Mouse (Mus musculus) ES-E14 (cell line): ENCODE data around the gene Gab1. TPM values are rescaled to one million over a fixed set of nuclear protein-coding genes. Genes with fewer than 3 reads are reported as not detected.

Source experiments
- DNase-seq: peaks from one replicate; pipeline ENCODE4 v3.0.0-alpha.2; 2013; ENCODE audit warnings: low read depth, low spot score
- H3K27ac ChIP-seq: 2 replicates; pipeline ENCODE4 v1.5.1; 2012; ENCODE audit warnings: low read depth, mild to moderate bottlenecking, low read length, moderate library complexity, mixed read lengths; ENCODE audit not compliant: poor library complexity, insufficient read depth, severe bottlenecking
- H3K36me3 ChIP-seq: 2 replicates; pipeline ENCODE4 v1.6.1; 2012; ENCODE audit warnings: mild to moderate bottlenecking, low read length, moderate library complexity, mixed read lengths; ENCODE audit not compliant: control insufficient read depth, poor library complexity, insufficient read depth, severe bottlenecking
- H3K4me1 ChIP-seq, 2 experiments: fragments of 150-350 bp in 1 of 2; sonication (generic) in 1 of 2; 2 replicates each; pipeline ENCODE4 v1.6.1; 2012; ENCODE audit warnings: low read length in 2 of 2, mild to moderate bottlenecking in 1 of 2, mixed read lengths in 1 of 2; ENCODE audit not compliant: control insufficient read depth in 2 of 2, insufficient read depth in 2 of 2, poor library complexity in 1 of 2
- H3K4me3 ChIP-seq, 2 experiments: fragments of 150-350 bp in 1 of 2; sonication (generic) in 1 of 2; 2 replicates each; pipeline ENCODE4 v1.5.1; 2012; ENCODE audit warnings: low read length in 2 of 2, low read depth in 1 of 2, mild to moderate bottlenecking in 1 of 2, mixed read lengths in 1 of 2; ENCODE audit not compliant: insufficient read depth in 1 of 2, poor library complexity in 1 of 2, severe bottlenecking in 1 of 2
- H3K9ac ChIP-seq: 2 replicates; pipeline ENCODE4 v1.6.1; 2012; ENCODE audit warnings: low read depth, mild to moderate bottlenecking, low read length, mixed read lengths; ENCODE audit not compliant: poor library complexity, insufficient read depth, severe bottlenecking
- H3K9me3 ChIP-seq: fragments of 150-350 bp; sonication (generic); 2 replicates; pipeline ENCODE4 v1.6.1; 2012; ENCODE audit warnings: low read depth, mild to moderate bottlenecking, low read length; ENCODE audit not compliant: control insufficient read depth, insufficient read depth
- CHD2 ChIP-seq: IDR thresholded peaks from 2 replicates; pipeline ENCODE4 v1.6.1; 2014; ENCODE audit warnings: mild to moderate bottlenecking, low read depth, low read length, inconsistent platforms
- HCFC1 ChIP-seq: IDR thresholded peaks from 2 replicates; pipeline ENCODE4 v1.6.1; 2012; ENCODE audit warnings: low read length, inconsistent platforms, borderline replicate concordance; ENCODE audit not compliant: insufficient read depth
- MAFK ChIP-seq: IDR thresholded peaks from 2 replicates; pipeline ENCODE4 v1.6.1; 2014; ENCODE audit warnings: mild to moderate bottlenecking, low read depth, low read length, inconsistent platforms; ENCODE audit not compliant: insufficient read depth
- ZC3H11A ChIP-seq: IDR thresholded peaks from 2 replicates; pipeline ENCODE4 v1.6.1; 2012; ENCODE audit warnings: low read depth, mild to moderate bottlenecking, inconsistent platforms, low read length, borderline replicate concordance
- ZNF384 ChIP-seq: IDR thresholded peaks from 2 replicates; pipeline ENCODE4 v1.6.1; 2012; ENCODE audit warnings: low read depth, low read length, inconsistent platforms
- in situ Hi-C, 2 experiments: fragments of 600-800 bp; cut with MboI; formaldehyde crosslinking; loops; one replicate each; pipeline ENCODE4 v1.15.1; 2025; ENCODE audit warnings: low sequenced_read_pairs in 2 of 2, inconsistent platforms in 1 of 2; ENCODE audit not compliant: unreplicated experiment in 2 of 2
- total RNA-seq: library from RNA; depleted of rRNA; stranded (reverse); fragments of 300-350 nt; gene quantifications from 2 replicates; pipeline ENCODE4 v1.2.3, GENCODE M21; 2012

The Gab1 gene
- total RNA-seq, 1 experiment: 70.9 TPM

DNA sequence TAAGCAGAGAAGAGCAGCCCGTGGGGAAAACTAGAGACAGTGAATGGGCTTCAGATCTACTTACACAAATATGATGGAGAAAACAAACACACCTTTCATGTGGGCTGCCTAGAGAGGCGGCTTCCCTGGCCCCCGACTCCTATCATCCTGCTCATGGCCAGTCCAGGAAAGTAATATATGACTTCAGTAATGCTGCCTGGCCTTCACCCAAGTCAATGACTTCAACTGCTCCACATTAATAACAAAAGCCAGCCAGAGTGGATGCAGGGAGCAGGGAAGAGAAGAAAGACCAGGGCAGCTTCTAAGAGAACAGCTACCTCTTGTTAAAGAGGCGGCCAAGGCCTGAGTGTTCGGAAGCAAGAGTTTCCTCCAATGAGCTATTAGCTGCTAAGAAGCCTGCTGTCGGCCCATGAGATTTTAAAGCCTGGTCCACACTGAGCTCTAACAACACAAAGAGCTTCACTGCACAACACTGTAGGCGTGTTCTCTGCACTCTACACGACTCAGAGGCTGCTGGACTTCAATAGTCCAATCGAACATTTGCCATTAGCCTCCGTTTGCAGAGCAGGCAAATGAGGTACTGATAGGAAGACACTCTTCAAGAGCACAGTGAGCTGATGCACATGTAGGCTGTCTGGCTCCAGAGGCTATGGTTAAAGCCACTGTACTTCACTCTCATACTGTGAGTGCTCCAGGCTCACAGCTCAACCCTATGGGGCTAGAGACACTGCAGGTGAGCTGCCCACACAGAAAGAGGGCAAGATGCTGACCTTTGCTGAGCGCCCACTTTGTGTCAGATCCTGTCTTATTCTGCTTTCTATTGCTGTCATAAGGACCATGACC lies 49.4 kb downstream of the Gab1 start:
- DNase-seq: no peak
- no peak overlapping the region for H3K27ac ChIP-seq
- H3K4me3 ChIP-seq: no peak overlapping the region
- no peaks in the 10 kb centered on the region for H3K9me3 ChIP-seq
- H3K4me1 ChIP-seq: peaks cover 0 to 9% of the 10 kb centered on the region in 2 experiments; a peak in 2 of 4 replicates
- H3K9ac ChIP-seq: no peak overlapping the region
- H3K36me3 ChIP-seq: peaks cover 26% of the 10 kb centered on the region
- no peak for TF ChIP-seq ZNF384
- TF ChIP-seq MAFK: no peak
- TF ChIP-seq ZC3H11A: no peak
- no peak for TF ChIP-seq CHD2
- no peak for TF ChIP-seq HCFC1
- in situ Hi-C loops: no loop called here

DNA sequence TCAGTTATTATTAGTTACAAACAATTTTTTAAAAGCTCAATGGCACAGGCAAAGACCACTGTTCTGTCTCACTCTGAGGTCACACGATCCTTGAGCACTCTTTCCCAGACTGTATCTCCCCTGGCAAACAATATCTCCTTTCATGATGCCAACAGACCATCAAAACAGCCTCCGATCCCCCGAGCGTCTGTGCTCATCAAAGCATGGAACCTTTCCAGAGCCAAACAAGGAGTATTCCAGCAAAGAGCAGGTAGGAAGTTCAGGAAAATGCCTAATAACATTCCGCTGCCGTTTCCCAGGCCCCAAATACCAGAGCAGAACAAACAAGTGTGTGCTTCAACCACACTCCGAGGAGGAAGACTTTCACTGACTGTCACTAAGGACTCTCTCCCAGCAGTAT lies 50.2 kb downstream of the Gab1 start:
- no peak for DNase-seq
- H3K4me3 ChIP-seq: no peak overlapping the region
- no peaks in the 10 kb centered on the region for H3K9me3 ChIP-seq
- peaks cover 0 to 9% of the 10 kb centered on the region in 2 experiments; a peak in 2 of 4 replicates for H3K4me1 ChIP-seq
- H3K36me3 ChIP-seq: peaks cover 29% of the 10 kb centered on the region
- H3K27ac ChIP-seq: no peak overlapping the region
- TF ChIP-seq MAFK: no peak
- TF ChIP-seq ZNF384: no peak
- TF ChIP-seq HCFC1: no peak
- no peak for TF ChIP-seq CHD2
- TF ChIP-seq ZC3H11A: no peak
- H3K9ac ChIP-seq: no peak overlapping the region
- in situ Hi-C loops: no loop called here

DNA sequence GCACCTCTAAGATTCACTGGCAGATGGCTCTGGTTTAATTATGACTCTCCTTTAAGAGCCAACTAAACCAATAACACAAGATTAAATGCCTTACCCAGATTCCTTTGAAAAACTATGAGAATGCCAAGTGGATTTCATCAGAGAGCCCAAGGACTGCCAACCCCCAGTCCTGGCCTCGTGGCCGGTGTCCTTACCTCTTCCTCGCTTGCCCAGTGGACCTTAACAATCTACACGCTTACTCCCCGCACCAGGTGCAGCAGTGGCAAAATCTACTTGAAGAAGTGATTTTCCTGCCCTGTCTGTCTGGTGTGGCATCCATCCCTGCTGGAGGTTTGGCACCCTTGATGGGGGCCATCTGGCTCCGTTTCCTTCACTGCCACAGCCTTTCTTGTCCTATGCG lies 53.3 kb downstream of the Gab1 start:
- H3K4me3 ChIP-seq: no peak overlapping the region
- H3K9me3 ChIP-seq: no peaks in the 10 kb centered on the region
- TF ChIP-seq MAFK (no peak), ZNF384 (no peak), HCFC1 (no peak), ZC3H11A (no peak), CHD2 (no peak)
- no peak overlapping the region for H3K27ac ChIP-seq
- H3K4me1 ChIP-seq: peaks cover 0 to 9% of the 10 kb centered on the region in 2 experiments; a peak in 1 of 4 replicates
- H3K9ac ChIP-seq: no peak overlapping the region
- peaks cover 30% of the 10 kb centered on the region for H3K36me3 ChIP-seq
- in situ Hi-C loops: no loop called here
- no peak for DNase-seq

DNA sequence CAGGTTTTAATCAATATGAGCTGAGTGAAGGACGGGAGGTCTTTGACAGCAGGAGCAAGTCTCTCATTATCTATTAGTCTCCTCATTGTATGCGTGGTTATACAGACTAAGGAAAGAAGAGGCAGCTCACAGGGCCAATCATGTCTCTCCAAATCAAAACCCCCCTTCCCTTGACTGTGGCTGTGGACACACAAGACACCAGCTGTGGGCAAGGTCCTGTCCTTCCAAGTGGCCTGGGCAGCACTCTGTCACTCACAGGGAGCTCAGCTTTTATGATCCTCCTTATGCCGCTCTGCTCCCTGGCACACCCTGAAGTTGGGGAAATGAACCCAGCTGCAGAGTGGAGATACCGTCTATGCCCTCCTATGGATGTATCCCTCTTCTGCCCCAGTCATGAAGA lies 55.2 kb downstream of the Gab1 start:
- in situ Hi-C loops: no loop called here
- Histone ChIP-seq H3K27ac (no peak overlapping the region), H3K4me1 (0 out of 4 replicates have a peak, but pooled peaks cover 0 to 1% of the 10 kb centered on the region in 2 experiments), H3K9me3 (no peaks in the 10 kb centered on the region), H3K9ac (no peak overlapping the region), H3K36me3 (peaks cover 27% of the 10 kb centered on the region), H3K4me3 (no peak overlapping the region)
- no peak for DNase-seq
- TF ChIP-seq ZNF384 (no peak), CHD2 (no peak), MAFK (no peak), ZC3H11A (no peak), HCFC1 (no peak)
